Mouse (Mus musculus): ENCODE data around the gene Slc34a1.

DNA sequence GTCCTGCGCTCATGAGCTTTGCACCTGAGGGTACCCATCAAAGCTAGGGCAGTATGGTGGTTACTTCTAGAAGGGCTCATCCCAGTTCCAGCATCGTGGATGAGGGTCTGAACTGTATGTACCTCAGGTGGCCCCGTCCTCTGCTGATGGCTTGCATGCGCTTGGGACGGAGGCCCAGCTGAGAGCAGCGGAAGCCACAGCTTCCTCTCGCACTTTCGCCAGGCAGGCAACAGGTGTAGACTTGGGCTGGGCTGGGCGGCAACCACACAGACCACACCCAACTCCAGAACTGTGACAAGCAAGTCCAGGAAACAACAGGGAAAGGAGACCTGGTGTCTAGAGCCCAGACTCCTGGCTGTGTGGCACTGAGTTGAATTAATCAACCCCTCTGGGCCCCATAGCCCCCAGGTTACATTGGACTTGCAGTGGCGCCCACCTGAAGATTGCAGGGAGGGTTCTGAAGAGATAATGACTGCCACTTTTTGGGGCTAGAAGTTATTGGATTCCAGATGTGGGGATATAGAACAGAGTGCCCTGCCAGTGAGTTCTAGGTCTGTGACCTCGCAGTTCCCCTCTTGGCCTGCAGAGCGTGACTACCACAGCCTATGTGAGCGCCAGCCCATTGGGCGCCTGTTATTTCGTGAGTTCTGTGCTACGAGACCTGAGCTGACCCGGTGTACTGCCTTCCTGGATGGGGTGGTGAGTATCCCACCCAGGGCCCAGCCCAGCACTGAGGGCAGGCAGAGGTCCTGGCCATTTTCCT is 51.9 kb downstream of the Slc34a1 start:
- TF ChIP-seq CTCF (IDR thresholded peaks at IDR 0.05; ENCODE audit: low read depth, low read length) (no peak; the same call in 1 of the 2 replicates), GATA2 (IDR thresholded peaks at IDR 0.05; ENCODE audit: borderline replicate concordance, low read depth, low read length) (no peak), POLR2AphosphoS5 (IDR thresholded peaks at IDR 0.05; ENCODE audit: insufficient replicate concordance, low read depth, low read length) (no peak), GATA1 (IDR thresholded peaks at IDR 0.05; ENCODE audit: borderline replicate concordance, low read length) (no peak)
